Mouse (Mus musculus) CD4-positive naive resting alpha-beta T cell, adult 57 days (primary cell): ENCODE results near the gene Mfap1a. TPM values are rescaled to one million over a fixed set of nuclear protein-coding genes. Genes with fewer than 3 reads are reported as not detected.

ENCODE experiments used
- total RNA-seq: library from RNA; stranded (reverse); gene quantifications from one replicate; pipeline ENCODE4 v1.2.4, GENCODE M21; 2023

Mfap1a gene
- total RNA-seq, result 41.6 TPM

GRCm38 (mm10) chr2:121505942-121506882 lies at the start of gene Mfap1a, which contains the start of gene Wdr76:
Mfap1a (minus strand) TSS chr2:121506665.
Wdr76 (plus strand) TSS chr2:121506723.

GRCm38 (mm10) chr2:121473301-121474179 lies 32.9 kb downstream of the Mfap1a start, which contains the start of gene Mfap1b:
Mfap1b (minus strand) TSS chr2:121474067.

GRCm38 (mm10) chr2:121456692-121457642 lies 49.5 kb downstream of the Mfap1a start, which contains the start of gene Serinc4:
Serinc4 (minus strand) TSS chr2:121456781.

GRCm38 (mm10) chr2:121452990-121453389 lies 53.5 kb downstream of the Mfap1a start, which contains the start of gene Hypk:
Hypk (plus strand) TSS chr2:121453290.

DNA sequence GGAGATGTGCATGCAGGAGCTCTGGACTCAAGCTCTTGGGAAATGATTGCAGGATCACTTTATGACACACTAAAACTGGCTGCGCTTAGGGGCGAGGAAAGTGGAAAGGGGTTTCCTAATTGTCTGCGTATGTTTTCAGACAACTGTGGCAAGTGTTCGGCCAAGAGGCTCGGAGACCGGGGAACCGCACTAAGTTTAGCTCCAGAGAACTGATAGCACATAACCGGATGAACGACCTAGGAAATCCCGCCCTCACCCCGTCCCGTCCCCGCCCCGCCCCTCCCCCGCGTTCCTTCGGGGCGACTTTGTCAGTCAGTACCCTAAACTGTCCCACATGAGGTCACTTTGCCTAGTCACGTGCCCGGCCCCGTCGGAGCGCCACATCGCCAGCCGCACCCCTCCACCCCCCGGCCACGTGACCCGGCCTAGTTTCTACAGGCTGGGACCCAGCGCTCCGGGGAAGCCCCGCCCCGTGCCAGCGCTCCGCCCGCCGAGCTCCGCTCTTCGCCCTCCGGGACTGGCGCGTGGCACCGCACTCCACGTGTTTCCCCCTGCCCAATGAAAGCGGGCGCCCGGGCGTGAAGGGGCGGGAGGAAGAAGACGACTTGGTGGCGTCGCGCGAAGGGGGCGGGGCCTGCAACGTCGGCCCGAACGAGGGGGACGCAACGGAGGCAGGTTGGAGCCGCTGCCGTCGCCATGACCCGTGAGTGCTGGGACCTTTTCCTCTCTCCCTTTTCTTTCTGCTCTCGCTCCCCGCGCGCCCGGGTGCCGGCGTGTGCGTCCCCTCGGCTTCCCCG lies 57.5 kb downstream of the Mfap1a start, which contains the start of gene Serf2:
Gene Serf2, plus strand, starts transcription at position 457 of the 797 bp plus-strand sequence.

GRCm38 (mm10) chr2:121444178-121444577 lies 62.3 kb downstream of the Mfap1a start, which contains the start of gene Ell3:
Ell3 (minus strand) TSS chr2:121444278.

Other genes with a start within 250 kb of the Mfap1a start
- 82.7 TPM for gene Trp53bp1, start 235.3 kb downstream of the Mfap1a start, total RNA-seq
- gene Map1a, start 217.1 kb downstream of the Mfap1a start, total RNA-seq, result 0.12 TPM
- gene Ppip5k1, start 151.3 kb downstream of the Mfap1a start, total RNA-seq, result 18.4 TPM
- not detected for gene Ckmt1, start 149.0 kb downstream of the Mfap1a start, total RNA-seq
- gene Strc, start 119.5 kb downstream of the Mfap1a start, total RNA-seq, result 1.8 TPM
- gene Pdia3, start 92.9 kb downstream of the Mfap1a start, total RNA-seq, result 162 TPM
- 2.0 TPM for gene Catsper2, start 92.9 kb downstream of the Mfap1a start, total RNA-seq
- gene Ell3, start 62.4 kb downstream of the Mfap1a start, total RNA-seq, result 2.7 TPM
- gene Serf2, start 57.5 kb downstream of the Mfap1a start, total RNA-seq, result 310 TPM
- gene Hypk, start 53.4 kb downstream of the Mfap1a start, total RNA-seq, result 42.8 TPM
- 0.80 TPM for gene Serinc4, start 49.9 kb downstream of the Mfap1a start, total RNA-seq
- gene Mfap1b, start 32.6 kb downstream of the Mfap1a start, total RNA-seq, result 45.5 TPM
- 14.4 TPM for gene Wdr76, start 58 bp upstream of the Mfap1a start, total RNA-seq